Mouse (Mus musculus): ENCODE results near the gene Tmem44.
A peak's percentile ranks its signal among the peaks of the same experiment; 100 is the strongest.

Gene Tmem44

DNA sequence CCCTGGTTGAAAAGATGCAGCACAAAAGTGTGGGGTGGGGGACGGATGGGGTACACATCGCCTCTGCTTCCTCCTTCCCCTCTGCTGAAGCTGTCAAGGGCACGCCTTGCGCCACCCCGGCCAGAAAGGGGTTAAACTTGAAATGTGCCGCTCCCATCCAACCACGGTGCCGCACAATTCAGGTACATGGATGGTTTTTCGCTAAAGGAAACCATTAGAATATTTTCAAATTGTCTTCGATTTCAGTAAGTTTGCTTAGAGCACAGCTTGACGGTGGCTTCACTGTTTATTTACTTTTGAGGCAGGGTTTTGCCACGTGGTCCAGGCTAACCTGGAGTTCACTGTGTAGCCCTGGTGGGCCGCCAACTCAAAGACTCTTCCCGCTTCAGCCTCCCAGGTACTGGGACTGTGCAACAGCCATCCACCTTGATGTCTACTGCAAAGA lies at the start of gene Tmem44:
Tmem44 (minus strand) TSS at position 95 of the 445 bp plus-strand sequence.
- no peak for DNase-seq (ENCODE audit: low spot score)

DNA sequence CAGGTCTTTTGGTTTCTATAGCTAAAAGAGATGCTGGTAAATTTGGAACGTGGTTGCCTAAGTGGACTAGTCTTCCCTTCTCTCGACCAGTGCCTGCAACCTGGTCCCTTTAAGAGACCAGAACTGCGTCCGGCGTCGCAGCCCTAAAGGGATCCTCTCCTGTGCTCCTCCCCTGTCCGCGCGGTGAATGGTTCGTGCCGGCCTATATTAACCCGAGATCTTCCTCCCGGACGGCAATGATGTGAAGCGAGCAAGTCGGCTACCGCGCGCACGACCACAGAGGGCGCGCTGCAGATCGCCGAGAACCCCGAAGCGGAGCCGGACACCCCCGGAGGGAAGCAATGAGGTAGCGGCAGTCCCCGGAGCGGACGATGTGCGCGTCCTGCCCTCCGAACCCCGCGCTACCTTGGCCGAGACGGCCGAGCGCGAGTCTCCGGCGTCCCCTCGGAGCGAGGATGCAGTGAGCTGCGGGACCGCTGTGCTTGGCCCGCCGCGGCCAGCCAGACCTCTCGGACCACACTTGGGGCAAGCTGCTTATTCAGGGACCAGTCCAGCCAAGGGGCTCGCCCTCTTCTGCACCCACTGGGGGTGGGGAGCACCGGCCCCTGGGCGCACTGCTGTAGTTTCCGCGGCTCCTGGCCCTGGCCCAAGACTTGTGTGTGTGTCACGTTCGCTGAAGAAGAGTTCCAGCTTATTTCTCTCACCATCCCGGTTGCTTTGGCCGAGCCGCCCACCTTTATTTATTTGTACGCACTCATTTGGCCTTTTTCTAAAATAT lies 49.0 kb upstream of the Tmem44 start, which contains the start of gene Fam43a:
Fam43a (plus strand) TSS at position 233 of the 778 bp plus-strand sequence.
- DNase-seq (ENCODE audit: low spot score) = peak; percentile 81

DNA sequence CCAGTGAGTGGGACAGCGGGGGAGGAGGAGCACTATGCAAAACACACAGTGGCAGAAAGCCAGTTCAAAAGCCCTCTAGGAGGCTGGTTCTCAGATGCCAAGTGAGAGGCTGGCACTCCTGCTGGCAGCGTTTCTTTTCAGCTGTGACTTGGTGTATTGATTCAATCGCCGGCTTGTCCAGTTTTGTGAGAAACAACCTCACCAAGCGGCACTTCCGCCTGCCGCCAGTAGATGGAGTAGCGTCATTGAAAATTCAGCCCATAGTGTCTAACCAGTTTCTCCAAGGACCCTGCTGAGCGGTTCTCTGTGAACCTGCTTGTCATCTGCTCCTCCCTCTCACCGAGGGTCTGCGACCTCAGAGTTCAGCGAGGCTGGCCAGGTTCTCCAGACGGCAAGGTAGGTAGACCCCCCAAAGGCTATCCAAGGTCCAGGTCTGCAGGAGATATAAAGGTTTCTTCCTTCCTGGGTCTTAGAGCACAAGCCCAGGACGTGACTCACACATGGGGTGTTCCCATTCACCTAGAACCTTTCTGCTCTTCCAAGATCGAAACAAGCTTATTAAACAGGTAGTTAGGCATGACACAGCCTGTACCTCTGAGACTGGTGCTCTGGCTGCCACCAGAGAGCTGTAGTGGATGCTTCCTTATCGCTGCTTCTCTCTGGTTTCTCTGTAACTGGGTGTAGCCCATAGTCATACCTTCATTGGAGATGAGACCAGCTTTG lies 46.5 kb upstream of the Tmem44 start:
- DNase-seq (ENCODE audit: low spot score) = peak; percentile 95

DNA sequence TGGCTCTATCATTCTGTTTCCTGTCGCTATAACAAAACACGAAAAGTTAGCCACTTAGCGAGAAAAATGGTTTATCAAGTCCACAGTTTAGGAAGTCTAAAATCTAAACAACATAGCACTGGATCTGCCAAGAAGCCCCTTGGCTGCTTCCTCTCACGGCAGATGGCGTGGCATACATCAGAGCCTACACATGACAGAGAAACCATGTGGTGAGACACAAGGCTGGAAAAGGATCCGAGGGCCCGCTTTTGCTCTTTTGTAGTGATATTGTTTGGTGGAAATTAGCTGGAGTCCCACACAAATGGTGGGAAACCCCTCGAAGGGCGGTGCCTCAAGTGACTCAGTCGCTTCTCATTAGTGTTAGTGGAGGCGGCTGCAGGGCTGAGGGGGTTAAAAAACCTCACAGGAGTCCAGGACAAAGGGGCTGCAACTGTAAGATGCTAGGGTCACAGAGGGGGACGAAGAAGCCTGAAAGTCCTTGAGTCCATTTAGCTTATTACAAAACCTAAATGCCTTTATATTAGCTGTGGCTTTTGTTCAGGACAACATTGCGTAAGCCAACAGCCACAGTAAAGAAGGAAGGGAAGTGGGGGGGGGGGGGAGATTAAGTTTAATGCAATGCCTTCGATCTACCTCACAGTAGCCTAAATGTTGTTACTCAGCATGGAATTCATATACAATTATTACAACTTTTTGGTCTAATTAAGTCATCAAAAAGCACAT lies 45.4 kb upstream of the Tmem44 start:
- peak; percentile 58 for DNase-seq (ENCODE audit: low spot score)

DNA sequence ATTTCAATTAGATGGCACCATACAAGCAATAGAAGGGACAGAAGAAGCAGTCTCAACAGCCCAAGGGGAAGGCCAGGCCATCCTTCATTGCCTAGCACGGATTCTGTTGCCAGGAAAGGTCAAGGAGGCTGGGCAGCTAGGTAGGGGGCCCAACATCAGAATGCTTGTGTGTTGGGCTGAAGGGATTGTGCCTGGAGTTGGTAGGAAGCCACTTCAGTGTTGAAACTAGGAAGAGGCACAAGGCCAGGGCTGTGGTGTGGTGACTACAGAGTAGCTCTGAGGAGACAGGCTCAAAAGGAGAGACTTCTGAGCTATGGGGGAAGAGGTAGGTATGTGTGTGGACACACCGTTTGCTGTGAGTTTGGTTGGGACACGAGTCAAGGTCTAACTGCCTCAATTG lies 44.7 kb upstream of the Tmem44 start:
- no peak for DNase-seq (ENCODE audit: low spot score)

DNA sequence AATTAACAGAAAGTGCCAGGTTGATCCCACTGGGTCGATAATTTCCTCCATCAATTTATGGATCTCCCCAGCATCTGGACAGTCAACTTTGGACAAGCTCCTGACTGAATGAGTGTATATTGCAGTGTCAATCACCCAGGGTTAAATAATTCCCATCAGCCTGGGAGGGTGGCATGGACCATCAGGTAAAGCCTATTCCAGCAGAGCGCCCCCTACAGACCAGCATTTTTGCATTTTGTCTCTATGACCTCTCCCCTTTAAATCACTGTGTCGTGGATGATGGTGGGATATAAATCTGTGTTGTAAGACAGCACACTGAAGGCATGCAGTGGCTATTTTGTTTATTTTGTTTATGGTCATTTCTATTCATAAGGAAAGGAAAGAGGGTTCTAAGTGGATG lies 41.3 kb upstream of the Tmem44 start:
- DNase-seq (ENCODE audit: low spot score) = no peak

DNA sequence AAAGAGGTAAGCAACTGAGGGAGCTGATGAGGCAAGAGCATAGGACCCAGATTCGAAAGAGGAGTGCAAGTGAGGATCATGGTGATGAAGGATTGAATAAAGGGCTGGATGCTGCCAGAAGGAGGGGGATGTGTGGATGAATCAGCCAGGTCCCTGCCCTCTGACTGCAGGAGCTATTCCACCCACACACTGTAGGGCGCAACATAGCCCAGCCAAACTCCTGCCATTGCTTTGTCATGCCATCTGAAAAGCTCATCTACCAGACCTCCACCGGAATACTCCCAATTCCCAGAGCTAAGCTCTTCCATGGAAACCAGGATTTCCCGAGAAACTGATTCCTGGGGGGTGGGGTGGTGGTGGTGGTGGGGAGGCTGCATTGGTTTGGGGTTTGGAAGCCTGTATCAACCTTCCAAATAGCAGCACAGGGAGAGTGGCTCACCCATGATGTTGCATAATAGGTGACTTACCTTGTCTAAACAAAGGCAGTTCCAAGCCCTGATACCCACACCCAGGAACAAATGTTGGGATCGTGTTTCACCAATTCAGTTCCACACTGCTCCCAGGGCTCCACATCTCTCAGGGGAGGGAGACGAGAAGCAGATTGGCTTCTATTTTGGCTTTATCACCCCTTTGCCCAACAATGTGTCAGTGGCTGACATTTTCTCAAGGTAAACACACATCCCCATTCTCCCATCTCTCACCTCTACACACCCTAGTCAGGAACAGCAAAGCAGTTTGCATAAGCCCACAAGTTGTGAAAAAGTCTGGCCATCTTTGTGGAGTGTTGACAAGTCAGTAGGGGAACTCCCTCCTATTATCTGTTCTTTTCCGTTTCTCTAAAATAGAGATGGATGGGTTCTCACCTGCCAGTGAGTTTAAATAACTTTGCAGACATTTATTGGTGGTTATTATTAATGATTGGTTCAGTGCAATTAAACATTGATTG lies 39.9 kb upstream of the Tmem44 start:
- DNase-seq (ENCODE audit: low spot score) = no peak

DNA sequence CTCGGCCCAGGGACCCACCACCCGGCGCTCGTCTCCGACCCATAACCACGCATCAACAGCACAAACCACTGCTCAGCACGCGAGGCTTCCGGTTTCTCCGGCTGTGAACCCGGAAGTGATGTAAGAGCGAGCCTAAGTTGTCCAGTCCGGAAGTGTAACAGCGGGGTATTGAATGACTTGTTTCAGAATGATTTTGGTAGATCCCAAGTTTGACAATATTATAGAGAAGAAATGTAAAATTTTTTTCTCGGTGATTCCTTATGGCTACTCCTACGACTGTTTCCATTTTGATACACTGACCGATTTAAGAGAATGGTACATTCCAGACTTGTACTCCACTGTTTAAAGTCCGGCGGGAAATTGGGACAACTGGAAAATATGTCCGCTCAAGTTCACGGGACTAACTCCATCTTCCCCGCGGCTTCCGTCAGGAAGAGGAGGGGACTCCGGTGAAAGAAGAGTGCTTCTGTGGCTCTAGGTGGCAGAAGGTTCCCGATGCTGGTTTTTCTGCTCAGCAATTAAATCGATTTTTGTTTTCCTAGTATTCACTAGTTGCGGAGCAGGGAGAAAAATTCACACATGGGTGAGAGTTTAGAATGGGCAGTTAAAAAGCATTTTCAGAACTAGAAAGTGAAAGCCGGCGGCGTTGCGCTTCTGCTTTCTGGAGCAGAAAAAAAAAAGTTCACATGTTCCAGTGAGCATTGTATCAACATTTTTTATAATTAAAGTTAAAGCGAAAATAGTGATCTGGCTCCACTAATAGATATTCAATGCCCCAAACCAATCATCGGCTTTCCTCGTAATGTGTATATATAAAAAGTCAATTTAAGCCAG lies 37.1 kb upstream of the Tmem44 start, which contains the start of gene Lsg1:
Lsg1 (minus strand) TSS at position 99 of the 834 bp plus-strand sequence.
- DNase-seq (ENCODE audit: low spot score) = peak; percentile 85

DNA sequence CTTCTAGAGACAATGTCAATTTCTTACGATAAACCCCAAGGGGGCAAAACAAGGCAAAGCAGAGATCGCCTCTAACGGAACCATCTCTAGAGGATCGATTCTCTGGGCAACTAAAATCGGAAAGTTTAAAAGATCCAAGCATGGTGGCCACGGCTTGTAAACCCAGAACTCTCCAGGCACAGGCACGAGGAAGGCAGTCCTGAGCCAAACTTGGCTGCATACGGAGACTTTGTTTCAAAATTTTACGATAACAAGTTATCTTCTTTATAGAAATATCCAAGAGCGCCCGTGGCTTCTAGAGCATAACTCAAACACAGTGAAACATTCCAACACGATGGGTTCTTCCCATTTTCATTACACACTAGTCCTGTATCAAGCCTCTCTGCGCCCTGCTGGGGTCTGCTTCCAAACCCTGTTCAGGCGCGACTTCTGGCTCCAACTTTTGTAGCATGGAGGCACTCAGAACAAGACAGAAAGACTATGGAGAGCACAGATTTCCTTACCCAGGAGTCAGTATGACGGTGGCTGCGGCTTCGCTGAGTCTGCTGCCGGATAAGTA lies 36.4 kb upstream of the Tmem44 start:
- no peak for DNase-seq (ENCODE audit: low spot score)

DNA sequence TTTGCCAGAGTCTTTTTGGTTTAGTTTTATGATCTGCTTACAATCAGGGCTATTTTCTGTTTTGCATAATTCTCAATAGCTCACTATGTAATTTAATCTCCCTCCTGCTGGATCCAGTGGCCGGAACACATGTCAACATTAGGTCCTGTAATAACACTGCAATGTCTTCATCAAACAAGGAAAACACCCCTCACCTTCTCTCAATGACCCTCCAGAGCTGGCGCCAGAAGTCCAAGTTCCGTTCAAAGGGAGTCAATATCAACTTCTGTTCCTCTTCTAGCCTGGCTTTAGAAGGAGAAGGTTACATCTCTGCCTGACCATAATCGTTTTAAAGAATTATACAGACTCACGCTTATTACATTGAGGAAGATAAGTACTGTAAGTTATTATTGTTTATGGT lies 30.1 kb upstream of the Tmem44 start:
- no peak for DNase-seq (ENCODE audit: low spot score)

DNA sequence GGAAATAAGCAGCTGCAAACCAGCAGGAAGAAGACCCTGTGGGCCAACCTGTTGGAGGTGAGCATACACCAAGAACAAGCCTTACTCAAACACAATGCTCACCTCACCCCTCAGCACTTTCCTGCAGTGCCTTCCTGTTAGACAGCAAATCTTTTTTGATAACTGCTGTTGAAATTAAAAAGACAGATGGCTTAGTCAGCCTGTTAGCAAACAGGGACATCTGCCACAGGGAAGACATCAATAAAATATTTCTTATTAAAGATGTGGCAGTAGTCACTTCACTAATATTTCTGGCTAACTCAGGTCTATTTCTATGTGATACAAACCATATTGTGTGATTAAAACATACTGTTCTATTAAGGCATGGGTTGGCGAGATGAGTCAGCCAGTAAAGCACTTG lies 25.8 kb upstream of the Tmem44 start:
- DNase-seq (ENCODE audit: low spot score) = no peak

DNA sequence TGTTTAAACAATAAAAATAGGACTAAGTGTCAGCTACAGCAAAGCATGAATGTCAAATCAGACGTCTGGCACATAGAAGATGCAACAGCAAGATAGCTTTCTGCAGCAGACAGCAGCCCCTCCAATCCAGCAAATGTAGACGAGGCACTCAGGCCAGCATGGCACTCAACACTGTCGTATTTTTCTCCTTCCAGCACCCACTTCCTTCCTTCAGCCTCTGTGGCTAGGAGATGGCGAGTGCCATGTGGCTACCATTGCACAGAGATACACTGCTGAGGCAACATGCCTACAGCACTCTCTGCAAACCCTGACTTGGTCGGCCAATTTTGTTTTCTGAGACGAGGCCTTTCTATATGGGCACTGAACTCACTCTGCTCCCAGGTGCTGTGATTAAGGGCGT lies 25.2 kb upstream of the Tmem44 start:
- DNase-seq (ENCODE audit: low spot score) = no peak

DNA sequence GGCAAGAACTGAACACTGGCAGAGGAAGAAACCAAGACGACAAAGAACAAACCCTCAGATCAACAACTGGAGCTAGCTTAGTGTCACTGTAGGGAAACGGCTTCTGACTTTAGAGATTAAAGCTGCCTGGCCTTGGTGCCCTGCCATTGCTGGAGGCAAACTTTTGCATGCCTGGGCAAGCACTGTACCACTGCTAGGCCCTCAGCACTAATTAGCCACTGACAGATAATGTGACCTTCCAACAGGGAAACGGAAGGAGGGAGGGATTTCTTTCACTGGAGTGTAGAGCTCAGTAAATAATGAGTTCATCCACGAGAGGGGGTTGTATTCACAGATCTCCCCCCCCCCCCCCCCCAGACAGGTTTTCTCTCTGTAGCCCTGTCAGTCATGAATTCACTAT lies 21.6 kb upstream of the Tmem44 start:
- no peak for DNase-seq (ENCODE audit: low spot score)

DNA sequence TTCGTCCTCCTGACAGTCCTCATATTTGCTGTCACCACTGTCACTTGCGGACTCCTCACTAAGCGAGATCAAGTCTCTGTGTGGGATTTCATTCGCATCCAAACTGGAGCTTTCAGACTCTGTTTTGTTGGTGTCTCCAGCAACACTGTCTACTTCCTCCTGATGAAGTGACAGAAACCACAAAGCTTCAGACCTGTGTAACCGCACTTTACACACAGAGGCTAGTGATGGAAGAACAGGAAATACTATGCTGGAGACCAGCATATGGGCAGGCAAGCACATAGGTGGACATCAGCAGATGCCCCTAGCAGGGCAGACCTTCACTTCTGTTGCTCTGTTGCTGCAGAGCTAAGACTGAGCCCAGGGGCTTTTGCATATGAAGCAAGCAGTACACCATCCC lies 20.7 kb upstream of the Tmem44 start:
- no peak for DNase-seq (ENCODE audit: low spot score)

DNA sequence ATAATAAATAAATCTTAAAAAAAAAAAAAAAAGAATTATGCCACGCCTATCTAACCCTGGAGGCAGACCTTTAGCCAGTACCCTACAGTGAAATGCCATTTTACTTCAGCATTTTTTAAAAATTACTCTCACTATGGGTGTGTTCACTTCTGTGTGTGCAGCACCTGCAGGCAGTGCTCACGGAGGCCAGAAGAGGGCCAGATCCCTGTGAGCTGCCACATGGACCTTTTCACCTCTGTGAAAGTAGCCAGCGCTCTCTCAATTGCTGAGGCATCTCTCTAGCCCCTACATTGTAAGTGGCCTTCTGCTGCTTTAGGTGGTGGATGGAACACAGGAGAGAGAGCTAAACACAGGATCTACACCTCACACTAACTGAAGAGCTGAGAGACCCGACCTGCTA lies 19.5 kb upstream of the Tmem44 start:
- no peak for DNase-seq (ENCODE audit: low spot score)

DNA sequence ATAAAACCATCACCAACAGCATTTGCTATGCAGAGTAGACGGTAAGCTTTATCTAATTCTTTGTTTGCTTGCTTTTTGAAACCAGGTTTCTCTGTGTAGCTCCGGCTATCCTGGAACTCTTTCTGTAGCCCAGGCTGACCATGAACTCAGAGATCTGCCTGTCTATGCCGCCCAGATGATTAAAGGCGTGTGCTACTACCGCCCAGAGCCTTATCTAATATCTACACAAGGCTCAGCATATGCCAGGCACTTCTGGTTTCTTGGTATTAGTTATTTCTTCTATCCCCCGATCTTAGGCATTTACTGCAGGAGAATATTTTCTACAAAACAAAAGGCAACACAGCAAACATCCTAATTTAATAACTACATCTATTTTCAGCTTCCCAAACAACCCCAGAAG lies 15.0 kb upstream of the Tmem44 start:
- DNase-seq (ENCODE audit: low spot score) = no peak

DNA sequence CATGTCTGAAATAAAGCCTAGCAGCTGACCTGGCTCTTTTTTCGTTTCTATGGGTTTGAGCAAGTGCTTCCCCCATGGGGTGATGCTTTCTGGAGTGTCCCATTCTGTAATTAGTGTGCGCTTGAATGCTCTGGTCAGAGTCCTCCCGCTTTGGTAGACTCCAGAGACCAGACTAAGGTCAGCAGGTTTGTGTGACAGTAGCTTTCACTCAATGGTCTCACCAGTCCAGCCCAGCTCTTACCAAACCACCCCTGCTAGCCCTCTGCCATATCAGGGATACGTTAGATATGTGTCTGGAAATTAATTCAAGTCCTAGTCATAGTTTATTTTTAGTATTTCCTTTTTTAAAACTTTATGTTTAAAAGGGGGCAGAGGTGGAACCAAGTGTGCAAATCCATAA lies 10.0 kb upstream of the Tmem44 start:
- no peak for DNase-seq (ENCODE audit: low spot score)

DNA sequence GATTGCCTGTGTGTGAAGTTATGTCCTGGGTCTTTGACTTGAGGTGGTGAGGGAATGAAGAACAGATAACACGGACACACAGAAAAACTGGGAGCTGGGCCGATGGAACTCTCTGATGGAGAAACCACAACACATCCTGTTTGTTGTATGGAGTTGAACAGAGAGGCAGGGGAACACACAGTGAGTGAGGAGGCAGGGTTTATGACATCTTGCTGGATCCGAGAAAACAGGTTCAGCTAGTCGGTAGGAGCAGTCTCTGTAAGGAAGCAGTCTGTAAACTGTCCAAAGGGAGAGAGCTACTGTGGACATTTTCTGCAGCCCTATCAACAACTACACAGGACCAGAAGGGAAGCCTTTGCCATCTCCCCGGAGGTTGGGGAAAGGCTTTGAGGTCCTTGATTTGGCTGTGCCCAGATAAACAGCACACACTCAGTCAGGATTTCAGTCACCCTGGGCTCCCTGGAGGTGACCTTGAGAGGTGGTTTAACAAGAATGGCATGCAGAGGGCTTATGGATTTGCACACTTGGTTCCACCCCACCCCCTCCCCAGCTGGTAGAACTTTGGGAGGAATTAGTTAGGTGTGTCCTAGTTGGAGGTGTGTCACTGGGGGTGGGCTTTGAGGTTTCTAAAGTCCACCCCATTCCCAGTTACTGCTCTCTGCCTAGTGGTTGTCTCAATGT lies 8.8 kb upstream of the Tmem44 start:
- no peak for DNase-seq (ENCODE audit: low spot score)

DNA sequence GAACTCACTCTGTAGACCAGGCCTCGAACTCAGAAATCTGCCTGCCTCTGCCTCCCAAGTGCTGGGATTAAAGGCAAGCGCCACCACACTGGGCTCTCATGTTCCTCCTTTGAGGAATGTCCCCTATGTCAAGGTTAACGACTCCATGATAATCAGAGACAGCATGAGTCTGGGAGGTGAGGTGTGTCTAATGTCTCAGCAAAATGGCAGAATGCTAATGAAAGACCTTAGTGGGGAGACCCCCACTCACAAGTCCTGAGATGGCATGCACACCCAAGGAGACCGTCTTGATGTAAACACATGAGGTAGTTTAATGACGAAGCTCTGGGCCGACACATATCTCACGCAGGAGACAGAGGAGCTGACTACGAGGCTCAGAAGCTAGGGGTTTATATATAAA lies 3.5 kb upstream of the Tmem44 start:
- DNase-seq (ENCODE audit: low spot score) = no peak
